Mouse (Mus musculus) c-Kit-positive CD71-negative TER-119-negative erythroid progenitor cells, embryonic 14.5 days (primary cell): Measurements from ENCODE around the gene Rpl23.
"Not testable (repeated sequence)": the region's sequence is repeated elsewhere in the genome, so short reads cannot be mapped to it uniquely, and the experiment has no call there.

Source experiments
- DNase-seq: peaks from one replicate; pipeline ENCODE4 v3.0.0-alpha.2; 2013; ENCODE audit warnings: low read depth

Gene Rpl23

DNA sequence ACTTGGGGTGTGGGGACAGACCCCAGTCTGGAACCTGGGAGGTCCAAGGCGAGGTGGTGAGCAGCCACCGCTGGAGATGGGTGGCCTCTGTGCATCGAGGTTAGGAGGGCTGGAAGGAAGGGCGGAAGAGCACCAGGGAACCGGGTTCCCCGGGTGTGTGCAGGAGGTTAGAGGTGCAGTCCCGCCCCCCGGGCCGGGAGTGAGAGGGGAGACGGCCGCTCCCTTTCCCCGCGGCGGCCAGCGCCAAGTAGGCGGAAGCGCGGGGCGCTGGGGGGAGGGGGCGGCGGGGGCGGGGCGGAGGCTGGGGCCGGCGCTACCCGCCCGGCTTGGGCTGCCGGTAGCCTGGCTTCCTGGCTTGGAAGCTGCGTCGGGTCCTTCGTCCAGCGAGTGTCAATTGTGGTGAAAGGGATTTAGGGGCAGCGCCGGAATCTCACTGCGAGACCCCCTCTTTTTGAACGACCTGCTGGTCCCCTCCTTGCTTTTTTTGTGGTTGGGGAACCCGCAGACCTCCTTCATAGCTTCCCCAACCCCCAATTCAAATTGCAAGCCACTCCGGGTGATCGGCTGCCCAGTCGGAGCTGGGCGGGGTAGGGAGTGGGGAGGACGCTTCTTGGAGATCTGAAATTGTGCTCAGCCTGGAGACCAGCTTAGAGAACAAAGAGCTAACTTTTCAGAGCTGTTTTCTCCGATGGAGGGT is 17.9 kb upstream of the Rpl23 start:
- DNase-seq = peak; percentile 60

GRCm38 (mm10) chr11:97799146-97799993 is 17.1 kb upstream of the Rpl23 start:
- DNase-seq = peak; percentile 60

- DNase-seq = peak; percentile 81
Observed at GRCm38 (mm10) chr11:97798782-97799145, 16.5 kb upstream of the Rpl23 start, which contains the start of gene Lasp1. TSS of gene Lasp1 (plus strand) at chr11:97799000.

DNA sequence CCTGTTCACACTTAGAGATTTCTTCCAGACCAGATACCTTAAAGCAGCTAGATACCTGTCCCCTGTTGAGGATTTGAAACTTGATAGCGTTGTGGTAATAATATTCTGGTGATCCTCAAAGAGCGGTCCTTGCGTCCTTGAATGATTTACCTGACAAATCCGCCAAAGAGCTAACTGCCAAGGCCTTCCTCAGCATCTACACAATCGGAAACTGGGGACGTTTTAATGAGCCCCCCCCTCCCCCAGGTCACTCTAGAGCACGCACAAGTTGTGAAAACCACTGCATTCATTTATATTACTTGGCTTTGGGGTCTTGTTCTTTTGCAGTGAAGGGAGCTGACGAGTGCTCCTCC is 15.8 kb upstream of the Rpl23 start:
- DNase-seq = no peak

- DNase-seq = no peak
Observed at GRCm38 (mm10) chr11:97797369-97798082, 15.3 kb upstream of the Rpl23 start.

GRCm38 (mm10) chr11:97796910-97797309 is 14.7 kb upstream of the Rpl23 start:
- peak; percentile 50 for DNase-seq

- DNase-seq = peak; percentile 75
Observed at GRCm38 (mm10) chr11:97793165-97793564, 10.9 kb upstream of the Rpl23 start.

GRCm38 (mm10) chr11:97790778-97791438 is 8.7 kb upstream of the Rpl23 start:
- DNase-seq = not testable (repeated sequence)

DNA sequence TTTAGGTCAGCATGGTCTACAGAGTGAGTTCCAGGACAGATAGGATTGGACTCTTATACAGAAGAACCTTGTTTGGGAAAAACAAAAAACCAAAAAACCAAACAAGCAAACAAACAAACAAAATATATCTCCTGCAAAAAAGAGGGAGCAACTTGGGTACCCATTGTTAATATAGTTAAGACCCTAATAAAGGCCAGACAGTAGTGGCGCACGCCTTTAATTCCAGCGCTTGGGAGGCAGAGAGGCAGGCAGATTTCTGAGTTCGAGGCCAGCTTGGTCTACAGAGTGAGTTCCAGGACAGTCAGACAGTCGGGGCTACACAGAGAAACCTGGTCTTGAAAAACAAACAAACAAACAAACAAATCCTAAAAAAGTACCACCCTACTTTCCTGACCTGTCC is 7.5 kb upstream of the Rpl23 start:
- no peak for DNase-seq

- DNase-seq = no peak
Observed at GRCm38 (mm10) chr11:97787961-97788360, 5.7 kb upstream of the Rpl23 start.

DNA sequence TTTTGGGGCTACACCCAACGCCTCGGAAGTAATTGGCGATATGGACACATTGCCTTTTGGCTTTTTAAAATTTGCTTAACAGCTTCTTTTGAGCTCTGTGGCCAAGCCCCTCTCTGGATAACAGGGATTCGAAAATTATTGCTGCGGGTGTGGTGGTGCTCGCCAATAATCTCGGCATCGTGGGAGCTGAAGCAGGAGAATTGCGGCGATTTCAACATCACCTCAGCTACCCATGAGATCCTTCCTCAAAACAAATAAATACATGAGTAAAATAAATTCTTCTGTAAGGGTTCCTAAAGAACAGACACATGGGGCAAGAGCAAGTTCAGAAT is 293 bp upstream of the Rpl23 start:
- no peak for DNase-seq

- no peak for DNase-seq
Observed at GRCm38 (mm10) chr11:97781478-97781831, 782 bp downstream of the Rpl23 start.

DNA sequence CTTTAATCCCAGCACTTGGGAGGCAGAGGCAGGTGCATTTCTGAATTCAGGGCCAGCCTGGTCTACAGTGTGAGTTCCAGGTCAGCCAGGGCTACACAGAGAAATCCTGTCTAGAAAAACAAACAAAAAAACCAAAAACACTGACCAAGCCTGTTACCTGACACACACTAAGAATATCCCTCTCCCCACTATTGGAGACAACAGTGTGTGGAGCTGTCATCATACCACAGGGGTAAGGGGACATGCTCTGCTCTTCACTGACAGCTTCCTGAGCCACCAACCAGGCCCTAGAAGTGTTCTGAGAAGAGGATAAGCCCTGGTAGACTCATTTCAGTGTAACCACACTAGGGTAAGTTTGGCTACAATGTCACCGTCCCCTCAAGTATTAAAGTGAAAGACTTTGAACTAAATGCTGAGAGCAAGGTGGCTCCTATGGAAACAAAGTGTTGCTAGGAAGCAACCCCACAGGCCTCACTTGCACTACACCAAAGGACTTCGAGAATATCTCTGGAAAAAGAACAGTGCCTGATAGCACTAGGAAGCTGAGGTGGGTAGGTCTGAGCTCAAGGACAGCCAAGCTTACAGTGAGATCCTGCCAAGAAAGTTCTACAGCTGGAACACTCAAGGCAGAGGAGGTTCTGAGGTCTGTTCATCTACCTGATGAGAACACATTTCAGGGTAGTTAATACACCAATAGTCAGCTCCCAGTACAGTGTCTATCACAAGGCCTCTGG is 2.1 kb downstream of the Rpl23 start:
- DNase-seq = no peak

GRCm38 (mm10) chr11:97778918-97779317 is 3.3 kb downstream of the Rpl23 start:
- DNase-seq = no peak

- DNase-seq = no peak
Observed at GRCm38 (mm10) chr11:97777129-97777529, 5.1 kb downstream of the Rpl23 start.

GRCm38 (mm10) chr11:97776497-97777128 is 5.6 kb downstream of the Rpl23 start:
- no peak for DNase-seq

- no peak for DNase-seq
Observed at GRCm38 (mm10) chr11:97775808-97776496, 6.3 kb downstream of the Rpl23 start, which contains the start of gene 1700001P01Rik. TSS of gene 1700001P01Rik (minus strand) at chr11:97775918.

DNA sequence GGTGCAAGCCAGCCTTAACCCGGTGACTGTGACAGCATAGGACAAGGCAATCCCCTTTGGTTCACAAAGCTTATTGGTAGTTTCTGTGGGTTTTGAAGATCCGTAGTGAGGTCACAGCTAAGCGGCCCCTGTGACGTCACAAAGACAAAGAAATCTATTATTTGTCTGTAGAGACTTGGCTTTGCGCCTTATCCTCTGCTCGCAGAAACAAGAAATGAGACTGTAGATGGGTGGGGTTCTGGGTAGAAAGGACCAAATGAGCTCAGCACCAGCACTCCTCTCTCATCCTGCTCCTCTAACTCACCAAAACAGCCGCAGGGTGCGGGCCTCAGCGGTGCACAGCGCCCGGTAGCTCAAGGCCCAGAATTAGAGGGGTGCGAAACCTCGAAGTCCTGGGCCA is 7.1 kb downstream of the Rpl23 start:
- DNase-seq = no peak

DNA sequence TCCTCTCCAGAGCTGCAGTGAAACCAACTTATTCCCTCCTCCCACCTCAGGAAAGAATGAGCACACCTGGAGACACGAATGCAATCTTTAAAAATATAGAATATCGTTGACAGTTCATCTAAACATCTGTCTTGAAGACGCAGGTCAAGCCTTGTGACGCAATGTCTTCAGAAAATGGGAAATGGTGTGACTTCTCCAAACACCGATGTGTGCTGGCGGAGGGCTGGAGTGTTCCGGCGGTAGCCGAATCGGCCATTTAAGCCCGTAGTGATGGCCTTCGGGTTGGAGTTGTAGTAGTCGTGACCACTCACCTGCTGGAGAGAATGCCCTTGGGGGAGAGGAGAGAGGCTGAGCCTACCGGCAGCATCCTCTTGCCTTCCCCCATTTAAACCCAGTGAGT is 10.8 kb downstream of the Rpl23 start:
- no peak for DNase-seq

GRCm38 (mm10) chr11:97769704-97770103 is 12.5 kb downstream of the Rpl23 start:
- DNase-seq = no peak
